Mouse (Mus musculus) forebrain, embryonic 14.5 days (tissue): ENCODE results near the gene Nln. TPM values are rescaled to one million over a fixed set of nuclear protein-coding genes. Genes with fewer than 3 reads are reported as not detected.

Experiments used
- ATAC-seq: fragments of 200-750 bp; cut with Nextera tagmentation; 2 replicates; pipeline ENCODE4 v1.8.0; 2017; ENCODE audit warnings: mild to moderate bottlenecking, moderate library complexity
- DNase-seq: peaks from one replicate; pipeline ENCODE4 v3.0.0-alpha.2; 2015; ENCODE audit warnings: low spot score
- H3K27ac ChIP-seq: fragments of 300-500 bp; sonication (generic); 2 replicates; pipeline ENCODE4 v1.5.1; 2014; ENCODE audit warnings: low read depth, mild to moderate bottlenecking, control low read depth, low read length, moderate library complexity
- H3K27me3 ChIP-seq: fragments of 300-500 bp; sonication (generic); replicated peaks from 2 replicates; pipeline ENCODE4 v1.6.1; 2014; ENCODE audit warnings: low read length, control low read depth, mixed read lengths; ENCODE audit not compliant: control insufficient read depth, insufficient read depth
- H3K36me3 ChIP-seq: fragments of 300-500 bp; sonication (generic); 2 replicates; pipeline ENCODE4 v1.6.1; 2014; ENCODE audit warnings: low read length, control low read depth; ENCODE audit not compliant: control insufficient read depth, insufficient read depth
- H3K4me1 ChIP-seq: fragments of 300-500 bp; sonication (generic); 2 replicates; pipeline ENCODE4 v1.6.1; 2014; ENCODE audit warnings: antibody characterized with exemption, low read length, control low read depth; ENCODE audit not compliant: control insufficient read depth, insufficient read depth
- H3K4me2 ChIP-seq: fragments of 300-500 bp; sonication (generic); 2 replicates; pipeline ENCODE4 v1.6.1; 2014; ENCODE audit warnings: mild to moderate bottlenecking, control low read depth, low read length
- H3K4me3 ChIP-seq: fragments of 300-500 bp; sonication (generic); 2 replicates; pipeline ENCODE4 v1.5.1; 2014; ENCODE audit warnings: low read depth, low read length, control low read depth
- H3K9ac ChIP-seq: fragments of 300-500 bp; sonication (generic); 2 replicates; pipeline ENCODE4 v1.6.1; 2014; ENCODE audit warnings: mild to moderate bottlenecking, low read length, control low read depth, moderate library complexity
- H3K9me3 ChIP-seq: fragments of 300-500 bp; sonication (generic); replicated peaks from 2 replicates; pipeline ENCODE4 v1.6.1; 2016; ENCODE audit warnings: low read length, control low read depth, mixed read lengths; ENCODE audit not compliant: control insufficient read depth
- whole genome bisulfite sequencing: fragments of 180-500 bp; shearing (Covaris S2); extraction: QIAGEN DNeasy Blood & Tissue Kit; methylation state at CpG from one replicate; pipeline ENCODE4 v1.1.7; 2014; 5-methylcytosine and 5-hydroxymethylcytosine counted together
- polyA plus RNA-seq: library from polyadenylated mRNA; unstranded; fragments of >200 nt; fragmentation: Nextera tagmentation; extraction: Ambion mirVana; gene quantifications from 2 replicates; pipeline ENCODE4 v1.2.1, GENCODE M21; 2014

Gene Nln
- polyA plus RNA-seq, 1 experiment from 2014 or later: 34.6 TPM

DNA sequence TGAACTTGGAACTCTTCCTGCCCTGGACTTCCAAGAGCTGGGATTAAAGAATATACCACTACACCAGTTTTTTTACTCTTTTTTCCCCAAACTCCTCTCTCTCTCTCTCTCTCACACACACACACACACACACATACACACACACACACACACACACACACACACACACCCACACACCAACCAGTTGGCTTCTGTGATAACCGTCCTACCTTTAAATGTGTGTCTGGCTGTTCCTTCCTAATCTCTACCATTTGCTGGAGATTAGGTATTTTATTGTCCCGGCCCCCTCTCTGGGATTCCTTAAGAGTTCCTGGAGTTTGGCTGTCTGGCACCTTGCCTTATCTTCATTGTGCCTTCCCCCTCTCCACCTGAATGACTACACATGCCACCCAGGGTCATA lies 24.8 kb downstream of the Nln start:
- Histone ChIP-seq H3K4me3 (no peak overlapping the region), H3K4me2 (no peak overlapping the region), H3K9ac (no peak overlapping the region), H3K36me3 (no peaks in the 10 kb centered on the region), H3K9me3 (no peaks in the 10 kb centered on the region), H3K27ac (no peak overlapping the region), H3K27me3 (no peaks in the 10 kb centered on the region), H3K4me1 (no peaks in the 10 kb centered on the region)
- ATAC-seq (no peak), DNase-seq (no peak)
- WGBS: 83% methylated on average over 2 of the region's 2 CpGs

DNA sequence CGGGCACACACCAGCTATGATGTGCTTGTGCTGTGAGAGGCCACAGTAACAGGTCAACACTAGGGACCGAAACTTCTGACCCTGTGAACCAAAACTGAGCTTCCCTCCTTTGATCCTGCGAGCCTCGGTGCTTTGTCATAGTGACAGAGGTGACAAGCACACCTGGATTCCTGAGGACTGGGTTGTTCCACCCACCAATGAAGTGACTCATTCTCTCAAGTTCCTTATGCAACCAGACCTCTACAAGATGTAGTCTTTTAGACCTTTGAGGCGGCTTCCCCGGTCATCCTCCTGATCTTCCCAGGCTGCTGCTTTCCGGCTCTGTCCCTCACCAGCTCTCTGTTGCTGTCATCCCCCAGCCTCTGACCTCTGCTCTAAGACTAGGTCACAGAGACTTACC lies 26.9 kb downstream of the Nln start:
- no peaks in the 10 kb centered on the region for H3K36me3 ChIP-seq
- no peak overlapping the region for H3K9ac ChIP-seq
- H3K27me3 ChIP-seq: no peaks in the 10 kb centered on the region
- DNase-seq (no peak), ATAC-seq (no peak)
- H3K9me3 ChIP-seq: no peaks in the 10 kb centered on the region
- no peak overlapping the region for H3K27ac ChIP-seq
- no peak overlapping the region for H3K4me2 ChIP-seq
- no peaks in the 10 kb centered on the region for H3K4me1 ChIP-seq
- 94% methylated on average over 7 of the region's 7 CpGs for WGBS
- no peak overlapping the region for H3K4me3 ChIP-seq

DNA sequence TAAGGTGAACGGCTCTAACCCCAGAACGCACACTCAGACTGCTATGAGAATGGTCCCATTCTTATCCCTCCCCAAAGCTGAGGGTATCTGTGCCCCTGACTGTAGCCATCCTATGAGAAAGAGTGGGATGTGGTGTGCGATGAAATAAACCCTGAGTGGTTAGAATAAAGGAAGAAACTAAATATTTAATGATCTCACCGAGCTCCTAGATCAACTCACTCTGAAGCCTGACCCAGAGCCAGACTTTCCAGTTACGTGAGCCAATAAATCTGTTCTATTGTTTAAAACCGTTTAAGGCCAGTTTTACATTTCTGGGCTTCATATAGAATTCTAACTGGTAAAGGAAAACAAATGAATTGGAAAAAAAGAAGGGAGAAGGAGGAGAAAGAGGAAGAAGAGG lies 32.4 kb downstream of the Nln start:
- no peak overlapping the region for H3K4me2 ChIP-seq
- H3K4me3 ChIP-seq: no peak overlapping the region
- H3K4me1 ChIP-seq: no peaks in the 10 kb centered on the region
- no peak overlapping the region for H3K9ac ChIP-seq
- 81% methylated on average over 6 of the region's 6 CpGs for WGBS
- no peaks in the 10 kb centered on the region for H3K27me3 ChIP-seq
- ATAC-seq: no peak
- H3K9me3 ChIP-seq: no peaks in the 10 kb centered on the region
- H3K27ac ChIP-seq: no peak overlapping the region
- peaks cover 7% of the 10 kb centered on the region for H3K36me3 ChIP-seq
- DNase-seq: no peak

DNA sequence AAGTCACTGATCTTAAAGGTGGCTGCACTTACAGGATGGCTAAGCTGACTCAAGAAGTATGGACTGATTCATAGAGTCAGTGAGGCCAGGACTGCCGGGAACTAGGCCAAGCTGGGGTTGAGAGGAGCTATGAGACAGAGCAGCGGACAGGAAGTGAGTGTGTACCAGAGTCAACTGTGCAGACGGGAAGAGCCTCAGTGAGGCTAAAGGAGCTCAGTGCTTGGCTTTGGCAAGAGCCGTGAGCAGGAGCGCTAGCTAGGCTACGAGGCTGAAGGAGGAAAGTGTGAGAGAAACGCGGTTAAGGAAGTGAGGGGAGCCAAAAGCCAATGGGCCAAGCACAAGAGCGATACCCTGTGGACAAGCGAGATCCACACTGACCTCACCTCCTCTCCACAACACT lies 34.7 kb downstream of the Nln start:
- Histone ChIP-seq H3K36me3 (peaks cover 12% of the 10 kb centered on the region), H3K27me3 (no peaks in the 10 kb centered on the region), H3K4me1 (no peaks in the 10 kb centered on the region), H3K4me2 (no peak overlapping the region), H3K27ac (no peak overlapping the region), H3K9ac (no peak overlapping the region), H3K9me3 (no peaks in the 10 kb centered on the region), H3K4me3 (no peak overlapping the region)
- DNase-seq (no peak), ATAC-seq (no peak)
- WGBS: 84% methylated on average over 10 of the region's 10 CpGs

DNA sequence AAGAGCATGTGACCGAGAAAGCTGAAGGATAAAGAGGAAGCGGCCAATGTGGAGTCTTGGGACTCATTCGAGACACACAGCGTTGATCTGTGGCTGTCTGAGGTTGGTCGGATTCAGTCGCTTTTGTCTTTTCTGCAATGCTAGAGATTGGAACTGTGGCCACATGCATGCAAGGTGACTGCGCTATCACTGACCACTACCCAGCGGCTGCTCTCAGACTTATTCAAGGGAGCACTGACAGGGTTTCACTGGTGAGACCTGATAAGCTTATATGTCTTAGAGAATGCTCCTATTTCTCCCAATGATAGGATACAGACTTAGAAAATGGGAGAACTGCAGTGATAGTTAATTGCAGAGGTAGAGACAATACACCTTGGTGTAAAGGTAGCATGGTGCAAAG lies 35.2 kb downstream of the Nln start:
- 96% methylated on average over 8 of the region's 8 CpGs for WGBS
- no peak for ATAC-seq
- H3K36me3 ChIP-seq: peaks cover 12% of the 10 kb centered on the region

DNA sequence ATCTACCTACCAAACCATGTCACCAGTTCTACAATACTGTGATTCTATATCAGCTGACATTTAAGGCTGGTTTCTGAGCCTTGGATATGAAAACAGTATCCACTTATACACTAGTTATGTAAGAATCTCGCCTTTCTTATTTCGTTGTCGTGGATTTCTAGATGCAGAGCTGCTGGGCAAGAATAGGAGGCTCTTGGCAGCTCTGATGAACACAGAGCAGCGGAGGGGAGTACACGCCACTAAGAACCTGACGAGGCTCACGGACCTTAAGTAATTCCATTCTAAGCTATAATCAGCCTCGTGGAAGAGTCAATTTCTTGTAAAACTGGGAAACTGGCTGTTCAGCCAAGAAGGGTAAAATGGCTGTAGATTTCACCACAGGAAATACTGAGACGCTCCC lies 37.1 kb downstream of the Nln start:
- Histone ChIP-seq H3K27ac (no peak overlapping the region), H3K9me3 (no peaks in the 10 kb centered on the region), H3K4me3 (no peak overlapping the region), H3K27me3 (no peaks in the 10 kb centered on the region), H3K36me3 (peaks cover 16% of the 10 kb centered on the region), H3K4me2 (no peak overlapping the region), H3K9ac (no peak overlapping the region), H3K4me1 (no peaks in the 10 kb centered on the region)
- DNase-seq (no peak), ATAC-seq (no peak)
- WGBS: 78% methylated on average over 9 of the region's 9 CpGs

More for the DNA sequence above, 35.2 kb downstream of the Nln start:
- no peak overlapping the region for H3K4me3 ChIP-seq
- no peaks in the 10 kb centered on the region for H3K27me3 ChIP-seq
- no peak overlapping the region for H3K27ac ChIP-seq
- H3K4me1 ChIP-seq: no peaks in the 10 kb centered on the region
- DNase-seq: no peak
- no peak overlapping the region for H3K9ac ChIP-seq
- no peaks in the 10 kb centered on the region for H3K9me3 ChIP-seq
- H3K4me2 ChIP-seq: no peak overlapping the region

DNA sequence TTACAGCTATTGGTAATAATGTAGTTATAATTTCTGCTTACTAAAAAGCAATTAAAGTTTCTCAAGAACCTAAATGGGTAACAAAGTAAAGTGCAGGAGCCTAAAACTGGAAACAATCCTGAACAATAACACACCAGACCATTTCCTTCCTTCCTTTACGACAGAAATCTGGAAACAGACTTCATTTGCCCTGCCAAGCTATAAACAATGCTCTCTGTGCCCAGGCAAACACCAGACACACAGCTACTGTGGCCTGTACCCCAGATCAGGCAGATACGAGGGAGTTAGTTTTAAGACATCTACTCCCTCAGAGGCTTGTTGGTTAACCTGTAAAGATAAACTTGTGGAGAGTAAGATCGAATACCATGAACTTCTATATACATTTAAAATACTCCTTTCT lies 38.7 kb downstream of the Nln start:
- H3K9ac ChIP-seq: no peak overlapping the region
- H3K27ac ChIP-seq: no peak overlapping the region
- H3K4me2 ChIP-seq: no peak overlapping the region
- H3K4me1 ChIP-seq: no peaks in the 10 kb centered on the region
- no peak for DNase-seq
- 83% methylated on average over 3 of the region's 3 CpGs for WGBS
- H3K4me3 ChIP-seq: no peak overlapping the region
- ATAC-seq: no peak
- H3K27me3 ChIP-seq: no peaks in the 10 kb centered on the region
- peaks cover 19% of the 10 kb centered on the region for H3K36me3 ChIP-seq
- no peaks in the 10 kb centered on the region for H3K9me3 ChIP-seq

- H3K27me3 ChIP-seq: no peaks in the 10 kb centered on the region
- H3K9me3 ChIP-seq: no peaks in the 10 kb centered on the region
- WGBS: 91% methylated on average over 11 of the region's 11 CpGs
- no peak overlapping the region for H3K27ac ChIP-seq
- DNase-seq (no peak), ATAC-seq (no peak)
- no peak overlapping the region for H3K9ac ChIP-seq
- H3K36me3 ChIP-seq: peaks cover 21% of the 10 kb centered on the region
- H3K4me1 ChIP-seq: no peaks in the 10 kb centered on the region
- H3K4me3 ChIP-seq: no peak overlapping the region
- no peak overlapping the region for H3K4me2 ChIP-seq
Observed at GRCm38 (mm10) chr13:104069216-104069615, 40.2 kb downstream of the Nln start.

- H3K36me3 ChIP-seq: peaks cover 9% of the 10 kb centered on the region; the same call in 1 of the 2 replicates
- no peak overlapping the region for H3K9ac ChIP-seq
- no peak overlapping the region for H3K4me3 ChIP-seq
- no peaks in the 10 kb centered on the region for H3K27me3 ChIP-seq
- H3K9me3 ChIP-seq: no peaks in the 10 kb centered on the region
- H3K4me1 ChIP-seq: no peaks in the 10 kb centered on the region; the same call in 1 of the 2 replicates
- WGBS: 95% methylated on average over 2 of the region's 2 CpGs
- H3K4me2 ChIP-seq: no peak overlapping the region
- H3K27ac ChIP-seq: no peak overlapping the region
- DNase-seq: no peak
- no peak for ATAC-seq
Observed at GRCm38 (mm10) chr13:104065649-104066347, 43.6 kb downstream of the Nln start.
